Mouse (Mus musculus) ES-E14 (cell line): ENCODE data around the gene Nxph4.

Experiments used
- CHD2 ChIP-seq: IDR thresholded peaks from 2 replicates; pipeline ENCODE4 v1.6.1; 2014; ENCODE audit warnings: mild to moderate bottlenecking, low read depth, low read length, inconsistent platforms
- ZC3H11A ChIP-seq: IDR thresholded peaks from 2 replicates; pipeline ENCODE4 v1.6.1; 2012; ENCODE audit warnings: low read depth, mild to moderate bottlenecking, inconsistent platforms, low read length, borderline replicate concordance

DNA sequence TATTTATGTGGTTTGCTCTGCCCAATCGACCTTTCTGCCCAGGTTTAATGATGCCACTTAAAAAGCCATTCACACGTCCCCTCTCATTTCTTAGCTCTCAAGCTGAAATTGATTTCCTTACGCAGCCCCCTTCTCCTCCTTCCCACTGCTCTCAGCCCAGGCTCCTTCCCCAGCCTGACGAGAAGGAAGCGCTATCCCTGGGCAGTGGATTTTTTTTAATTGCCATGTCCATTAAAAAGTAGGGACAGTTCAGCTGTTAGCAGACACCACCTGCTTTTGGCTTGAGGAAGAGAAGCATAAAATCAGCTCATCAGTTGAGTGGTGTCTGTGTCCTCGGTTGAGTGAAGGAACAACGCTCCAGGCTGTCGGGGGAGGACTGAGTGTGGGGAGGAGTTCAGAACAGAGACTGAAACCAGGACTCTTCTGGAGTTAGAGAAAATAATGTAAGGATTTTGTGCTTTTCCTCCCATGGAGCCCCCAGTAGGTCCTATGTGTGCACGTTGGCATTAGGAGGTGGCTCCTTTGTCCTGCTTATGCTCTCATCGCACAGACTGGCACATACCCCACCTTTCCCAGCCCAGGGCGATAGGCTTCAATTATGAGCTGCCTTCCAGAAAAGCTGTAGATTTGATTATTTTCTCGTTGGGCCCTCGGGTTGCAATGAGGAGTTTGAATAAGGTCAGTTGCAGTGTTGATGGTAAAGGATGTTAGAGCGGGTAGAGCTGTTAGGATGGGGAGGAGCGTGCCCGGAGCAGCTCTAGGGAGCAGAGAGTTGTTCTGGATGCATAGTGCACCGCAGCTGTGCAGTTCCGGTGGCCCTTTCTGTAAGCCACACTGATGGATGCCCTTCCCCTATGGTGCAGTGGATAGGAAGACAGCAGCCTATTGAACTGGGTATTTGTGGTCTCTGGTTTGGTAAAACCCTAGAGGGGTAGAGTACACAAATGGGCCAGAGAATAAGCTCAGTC, 43.9 kb downstream of the Nxph4 start:
- TF ChIP-seq ZC3H11A = no peak
- TF ChIP-seq CHD2 = no peak
